Mouse (Mus musculus) forebrain, embryonic 15.5 days (tissue): ENCODE results near the gene Egln3. TPM values are rescaled to one million over a fixed set of nuclear protein-coding genes. Genes with fewer than 3 reads are reported as not detected.

Experiments
- ATAC-seq: fragments of 200-750 bp; cut with Nextera tagmentation; replicated peaks from 2 replicates; pipeline ENCODE4 v1.8.0; 2017; ENCODE audit warnings: mild to moderate bottlenecking, moderate TSS enrichment, moderate library complexity
- H3K27ac ChIP-seq: fragments of 300-500 bp; sonication (generic); replicated peaks from 2 replicates; pipeline ENCODE4 v1.5.1; 2015; ENCODE audit warnings: mild to moderate bottlenecking, inconsistent platforms
- H3K27me3 ChIP-seq: fragments of 300-500 bp; sonication (generic); 2 replicates; pipeline ENCODE4 v1.6.1; 2015; ENCODE audit warnings: inconsistent platforms
- H3K36me3 ChIP-seq: fragments of 300-500 bp; sonication (generic); 2 replicates; pipeline ENCODE4 v1.6.1; 2015; ENCODE audit warnings: mild to moderate bottlenecking, inconsistent platforms
- H3K4me1 ChIP-seq: fragments of 300-500 bp; sonication (generic); 2 replicates; pipeline ENCODE4 v1.6.1; 2015; ENCODE audit warnings: inconsistent platforms
- H3K4me2 ChIP-seq: fragments of 300-500 bp; sonication (generic); replicated peaks from 2 replicates; pipeline ENCODE4 v1.6.1; 2015; ENCODE audit warnings: mild to moderate bottlenecking, inconsistent platforms
- H3K4me3 ChIP-seq: fragments of 300-500 bp; sonication (generic); 2 replicates; pipeline ENCODE4 v1.5.1; 2015; ENCODE audit warnings: mild to moderate bottlenecking, inconsistent platforms
- H3K9ac ChIP-seq: fragments of 300-500 bp; sonication (generic); replicated peaks from 2 replicates; pipeline ENCODE4 v1.6.1; 2015; ENCODE audit warnings: mild to moderate bottlenecking, inconsistent platforms
- H3K9me3 ChIP-seq: fragments of 300-500 bp; sonication (generic); 2 replicates; pipeline ENCODE4 v1.6.1; 2016; ENCODE audit warnings: inconsistent platforms
- WGBS: fragments of 180-500 bp; shearing (Covaris S2); methylation state at CpG from one replicate; pipeline ENCODE4 v1.1.7; 2015; ENCODE audit warnings: mixed read lengths; 5-methylcytosine and 5-hydroxymethylcytosine counted together
- polyA plus RNA-seq: library from polyadenylated mRNA; unstranded; fragments of >200 nt; fragmentation: Nextera tagmentation; extraction: Ambion mirVana; gene quantifications from 2 replicates; pipeline ENCODE4 v1.2.1, GENCODE M21; 2015

The Egln3 gene
- polyA plus RNA-seq, 1 experiment from 2014 or later: 7.1 TPM

GRCm38 (mm10) chr12:54186926-54187623 is 16.6 kb downstream of the Egln3 start:
- 0 out of 2 replicates have a peak overlapping the region, but pooled peaks have one; percentile 13 for H3K27ac ChIP-seq
- H3K9me3 ChIP-seq: no peaks in the 10 kb centered on the region
- H3K27me3 ChIP-seq: no peaks in the 10 kb centered on the region
- no peak overlapping the region for H3K4me2 ChIP-seq
- H3K4me1 ChIP-seq: peaks cover 26% of the 10 kb centered on the region
- no peak overlapping the region for H3K4me3 ChIP-seq
- no peak for ATAC-seq
- H3K36me3 ChIP-seq: no peaks in the 10 kb centered on the region
- H3K9ac ChIP-seq: no peak overlapping the region
- WGBS: 32% methylated on average over 14 of the region's 14 CpGs

GRCm38 (mm10) chr12:54184264-54184663 is 19.4 kb downstream of the Egln3 start:
- Histone ChIP-seq H3K27ac (no peak overlapping the region), H3K27me3 (no peaks in the 10 kb centered on the region), H3K4me3 (no peak overlapping the region), H3K36me3 (no peaks in the 10 kb centered on the region), H3K9ac (no peak overlapping the region), H3K4me2 (no peak overlapping the region), H3K4me1 (0 out of 2 replicates have a peak, but pooled peaks cover 12% of the 10 kb centered on the region), H3K9me3 (no peaks in the 10 kb centered on the region)
- no peak for ATAC-seq
- WGBS: 96% methylated on average over 7 of the region's 7 CpGs

GRCm38 (mm10) chr12:54178323-54178722 is 25.3 kb downstream of the Egln3 start:
- Histone ChIP-seq H3K27ac (no peak overlapping the region), H3K36me3 (no peaks in the 10 kb centered on the region)
- 47% methylated on average over 3 of the region's 3 CpGs for WGBS

GRCm38 (mm10) chr12:54168786-54169185 is 34.9 kb downstream of the Egln3 start:
- 0 out of 2 replicates have a peak, but pooled peaks cover 3% of the 10 kb centered on the region for H3K4me1 ChIP-seq
- no peak for ATAC-seq
- no peaks in the 10 kb centered on the region for H3K9me3 ChIP-seq
- H3K4me3 ChIP-seq: no peak overlapping the region
- H3K36me3 ChIP-seq: no peaks in the 10 kb centered on the region
- no peaks in the 10 kb centered on the region; the same call in 1 of the 2 replicates for H3K27me3 ChIP-seq
- H3K27ac ChIP-seq: no peak overlapping the region
- no peak overlapping the region for H3K9ac ChIP-seq
- no peak overlapping the region for H3K4me2 ChIP-seq
- 69% methylated on average over 4 of the region's 4 CpGs for WGBS

More at GRCm38 (mm10) chr12:54178323-54178722, 25.3 kb downstream of the Egln3 start:
- H3K4me3 ChIP-seq: no peak overlapping the region
- no peak overlapping the region for H3K4me2 ChIP-seq
- ATAC-seq: no peak
- H3K9ac ChIP-seq: no peak overlapping the region
- no peaks in the 10 kb centered on the region for H3K9me3 ChIP-seq
- H3K4me1 ChIP-seq: no peaks in the 10 kb centered on the region
- no peaks in the 10 kb centered on the region for H3K27me3 ChIP-seq

GRCm38 (mm10) chr12:54167737-54168136 is 35.9 kb downstream of the Egln3 start:
- WGBS: 88% methylated on average over 6 of the region's 6 CpGs
- Histone ChIP-seq H3K27me3 (no peaks in the 10 kb centered on the region; the same call in 1 of the 2 replicates), H3K4me2 (no peak overlapping the region), H3K4me3 (no peak overlapping the region), H3K27ac (no peak overlapping the region), H3K9ac (no peak overlapping the region), H3K36me3 (no peaks in the 10 kb centered on the region), H3K9me3 (no peaks in the 10 kb centered on the region), H3K4me1 (peaks cover 8% of the 10 kb centered on the region)
- no peak for ATAC-seq

GRCm38 (mm10) chr12:54164724-54165050 is 39.0 kb downstream of the Egln3 start:
- Histone ChIP-seq H3K4me2 (no peak overlapping the region), H3K36me3 (no peaks in the 10 kb centered on the region), H3K4me1 (peaks cover 20% of the 10 kb centered on the region), H3K9me3 (no peaks in the 10 kb centered on the region), H3K9ac (no peak overlapping the region), H3K4me3 (no peak overlapping the region), H3K27ac (no peak overlapping the region), H3K27me3 (no peaks in the 10 kb centered on the region; the same call in 1 of the 2 replicates)
- ATAC-seq: no peak
- WGBS: 40% methylated on average over 6 of the region's 6 CpGs

- no peak overlapping the region for H3K27ac ChIP-seq
- no peaks in the 10 kb centered on the region for H3K9me3 ChIP-seq
- H3K4me1 ChIP-seq: peaks cover 20% of the 10 kb centered on the region
- no peaks in the 10 kb centered on the region; the same call in 1 of the 2 replicates for H3K27me3 ChIP-seq
- H3K4me2 ChIP-seq: no peak overlapping the region
- no peak overlapping the region for H3K9ac ChIP-seq
- WGBS: 20% methylated on average over 9 of the region's 9 CpGs
- ATAC-seq: no peak
- H3K36me3 ChIP-seq: no peaks in the 10 kb centered on the region
- no peak overlapping the region for H3K4me3 ChIP-seq
These were observed 39.5 kb downstream of the Egln3 start for GRCm38 (mm10) chr12:54164040-54164723.

GRCm38 (mm10) chr12:54163166-54163565 is 40.5 kb downstream of the Egln3 start:
- peaks cover 20% of the 10 kb centered on the region for H3K4me1 ChIP-seq
- 24% methylated on average over 4 of the region's 4 CpGs for WGBS
- H3K27ac ChIP-seq: no peak overlapping the region
- H3K4me2 ChIP-seq: peak overlapping the region; percentile 45
- no peaks in the 10 kb centered on the region; the same call in 1 of the 2 replicates for H3K27me3 ChIP-seq
- H3K4me3 ChIP-seq: peak overlapping the region; percentile 27
- H3K36me3 ChIP-seq: no peaks in the 10 kb centered on the region
- H3K9ac ChIP-seq: no peak overlapping the region; the same call in 1 of the 2 replicates
- H3K9me3 ChIP-seq: no peaks in the 10 kb centered on the region
- ATAC-seq: no peak

GRCm38 (mm10) chr12:54162637-54163131 is 41.0 kb downstream of the Egln3 start:
- under 1% methylated on average over 16 of the region's 16 CpGs for WGBS
- peak overlapping the region; percentile 13; the same call in 1 of the 2 replicates for H3K9ac ChIP-seq
- no peak overlapping the region for H3K27ac ChIP-seq
- H3K9me3 ChIP-seq: no peaks in the 10 kb centered on the region
- no peak for ATAC-seq
- peaks cover 20% of the 10 kb centered on the region for H3K4me1 ChIP-seq
- peak overlapping the region; percentile 27 for H3K4me3 ChIP-seq
- H3K36me3 ChIP-seq: no peaks in the 10 kb centered on the region
- peak overlapping the region; percentile 45 for H3K4me2 ChIP-seq
- no peaks in the 10 kb centered on the region; the same call in 1 of the 2 replicates for H3K27me3 ChIP-seq

GRCm38 (mm10) chr12:54161468-54162202 is 42.0 kb downstream of the Egln3 start:
- Histone ChIP-seq H3K4me3 (no peak overlapping the region), H3K27me3 (no peaks in the 10 kb centered on the region; the same call in 1 of the 2 replicates), H3K4me2 (no peak overlapping the region), H3K9me3 (no peaks in the 10 kb centered on the region), H3K9ac (no peak overlapping the region), H3K4me1 (peaks cover 20% of the 10 kb centered on the region), H3K27ac (no peak overlapping the region), H3K36me3 (no peaks in the 10 kb centered on the region)
- no peak for ATAC-seq
- 10% methylated on average over 5 of the region's 5 CpGs for WGBS

GRCm38 (mm10) chr12:54160279-54160678 is 43.4 kb downstream of the Egln3 start:
- Histone ChIP-seq H3K9me3 (no peaks in the 10 kb centered on the region), H3K4me2 (no peak overlapping the region), H3K36me3 (no peaks in the 10 kb centered on the region), H3K9ac (no peak overlapping the region), H3K4me3 (no peak overlapping the region), H3K27me3 (no peaks in the 10 kb centered on the region; the same call in 1 of the 2 replicates), H3K27ac (no peak overlapping the region), H3K4me1 (peaks cover 20% of the 10 kb centered on the region)
- 76% methylated on average over 2 of the region's 2 CpGs for WGBS
- no peak for ATAC-seq

GRCm38 (mm10) chr12:54154771-54155170 is 48.9 kb downstream of the Egln3 start:
- Histone ChIP-seq H3K4me2 (no peak overlapping the region), H3K27me3 (no peaks in the 10 kb centered on the region), H3K4me1 (no peaks in the 10 kb centered on the region), H3K9me3 (no peaks in the 10 kb centered on the region), H3K9ac (no peak overlapping the region), H3K27ac (no peak overlapping the region), H3K4me3 (no peak overlapping the region), H3K36me3 (no peaks in the 10 kb centered on the region)
- ATAC-seq: no peak
- WGBS: 78% methylated on average over 1 of the region's 1 CpGs
